9 mouse cellular contexts compared by ENCODE assay signal in the genomic region with DNA sequence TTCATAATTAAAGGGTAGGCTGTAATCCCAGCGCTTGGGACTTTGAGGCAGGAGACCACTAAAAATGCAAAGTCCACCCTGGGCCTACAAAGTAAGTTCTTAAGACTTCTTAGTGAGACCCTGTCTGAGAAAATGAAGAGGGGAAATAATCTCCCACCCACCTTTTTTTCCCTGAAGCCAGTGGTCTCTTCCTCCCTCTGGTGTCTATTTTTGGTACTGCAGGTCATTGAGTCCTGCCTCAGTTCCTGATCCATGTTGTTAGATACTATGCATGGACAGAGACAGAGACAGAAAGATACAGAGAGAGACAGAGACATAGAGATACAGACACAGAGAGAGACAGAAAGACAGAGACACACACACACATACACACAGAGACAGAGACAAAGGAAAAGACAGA. TPM values are rescaled to one million over a fixed set of nuclear protein-coding genes. Genes with fewer than 3 reads are reported as not detected.
DNase-seq lines count a peak whose midpoint lies in the region; ATAC-seq lines count a peak whose summit lies in the region.
"Had no signal": no experiment of that assay in that cellular context is flagged by ENCODE, and none has a peak within 500 bp of the region (broad histone marks: within the 10 kb centered on the region; RNA-seq: fewer than 3 reads in every experiment).

No protein-coding gene starts in this region.

- H3K9ac ChIP-seq in midbrain, embryonic 13.5 days (replicated peaks): no peak overlapping the region
- H3K9ac ChIP-seq in limb, embryonic 11.5 days (ENCODE audit: low read length): no peak overlapping the region

- no peaks in the 10 kb centered on the region for H3K9me3 ChIP-seq in midbrain, embryonic 10.5 days (replicated peaks)
- H3K9me3 ChIP-seq in midbrain, embryonic 13.5 days: no peaks in the 10 kb centered on the region
- no peaks in the 10 kb centered on the region for H3K9me3 ChIP-seq in limb, embryonic 11.5 days (ENCODE audit: control insufficient read depth, low read length)

- H3K36me3 ChIP-seq in midbrain, embryonic 10.5 days: no peaks in the 10 kb centered on the region
- no peaks in the 10 kb centered on the region for H3K36me3 ChIP-seq in midbrain, embryonic 13.5 days
- no peaks in the 10 kb centered on the region for H3K36me3 ChIP-seq in limb, embryonic 11.5 days (ENCODE audit: control insufficient read depth, insufficient read depth, low read length)

- no peaks in the 10 kb centered on the region for H3K4me1 ChIP-seq in midbrain, embryonic 10.5 days
- H3K4me1 ChIP-seq in midbrain, embryonic 13.5 days (replicated peaks): no peaks in the 10 kb centered on the region
- no peaks in the 10 kb centered on the region for H3K4me1 ChIP-seq in limb, embryonic 11.5 days (ENCODE audit: control insufficient read depth, insufficient read depth, low read length)

- H3K4me2 ChIP-seq in midbrain, embryonic 13.5 days (replicated peaks): no peak overlapping the region
- no peak overlapping the region for H3K4me2 ChIP-seq in limb, embryonic 11.5 days (ENCODE audit: low read depth, severe bottlenecking)

- DNase-seq in gastrocnemius, adult 18-20 months (ENCODE audit: low spot score): peak; percentile 17
- DNase-seq in gastrocnemius, postnatal 10 days: no peak
- DNase-seq in midbrain, embryonic 10.5 days (ENCODE audit: low spot score): peak; percentile 25
- DNase-seq in c-Kit-positive CD71-positive TER-119-negative erythroid progenitor cells, embryonic 14.5 days (ENCODE audit: low read depth): peak; percentile 7
- DNase-seq in limb, embryonic 11.5 days (ENCODE audit: low spot score): peak; percentile 52
- DNase-seq in frontal cortex, postnatal 14 days (ENCODE audit: low spot score in 2 of 2): no peak
- no peak for DNase-seq in gastrocnemius, postnatal 14 days

- no peaks in the 10 kb centered on the region for H3K27me3 ChIP-seq in midbrain, embryonic 10.5 days (ENCODE audit: low read depth, poor library complexity, severe bottlenecking)
- H3K27me3 ChIP-seq in midbrain, embryonic 13.5 days: no peaks in the 10 kb centered on the region
- no peaks in the 10 kb centered on the region for H3K27me3 ChIP-seq in limb, embryonic 11.5 days (ENCODE audit: control insufficient read depth, insufficient read depth, low read length)

- intact Hi-C loops in gastrocnemius, postnatal 14 days (cut with DNase I; ENCODE audit: low total_unique reads): loop anchor here (5.0 kb wide), 1 partner anchor 91 kb away; a partner anchor contains a TSS

- ATAC-seq in midbrain, embryonic 13.5 days: no peak
- no peak for ATAC-seq in limb, embryonic 11.5 days (ENCODE audit: insufficient number of reproducible peaks, low FRiP score, low TSS enrichment, low read depth)

- WGBS in midbrain, embryonic 10.5 days: 17% methylated on average over 1 of the region's 1 CpGs
- WGBS in midbrain, embryonic 13.5 days: 18% methylated on average over 1 of the region's 1 CpGs
- WGBS in limb, embryonic 11.5 days: 20% methylated on average over 1 of the region's 1 CpGs

- H3K4me3 ChIP-seq in midbrain, embryonic 10.5 days: no peak overlapping the region
- H3K4me3 ChIP-seq in midbrain, embryonic 13.5 days (replicated peaks): no peak overlapping the region
- no peak overlapping the region for H3K4me3 ChIP-seq in limb, embryonic 11.5 days (ENCODE audit: low read depth, low read length)

- H3K27ac ChIP-seq in midbrain, embryonic 10.5 days (replicated peaks): no peak overlapping the region
- H3K27ac ChIP-seq in midbrain, embryonic 13.5 days: no peak overlapping the region
- H3K27ac ChIP-seq in limb, embryonic 11.5 days (replicated peaks; ENCODE audit: low read depth, low read length): no peak overlapping the region

RNA-seq across cellular contexts. Expression of a gene that starts 15.1 kb away (rescaled TPM):
- not detected for total RNA-seq in gastrocnemius, adult 18-20 months (2021)
- total RNA-seq in gastrocnemius, postnatal 10 days (2021): not detected
- not detected in 2 replicates for polyA plus RNA-seq in midbrain, embryonic 10.5 days (2016; fragmentation: Nextera tagmentation; extraction: Ambion mirVana)
- not detected in 2 replicates for polyA plus RNA-seq in midbrain, embryonic 13.5 days (2015; fragmentation: Nextera tagmentation; extraction: Ambion mirVana)
- not detected in 2 replicates for polyA plus RNA-seq in limb, embryonic 11.5 days (2014; fragmentation: Nextera tagmentation; extraction: Ambion mirVana)
- total RNA-seq in gastrocnemius, postnatal 14 days (2021): not detected
- polyA plus RNA-seq: heart, embryonic 14.5 days had no signal

RNA-seq across cellular contexts. Expression of a gene that starts 18.8 kb away (rescaled TPM):
- not detected for total RNA-seq in gastrocnemius, adult 18-20 months (2021)
- not detected for total RNA-seq in gastrocnemius, postnatal 10 days (2021)
- polyA plus RNA-seq in midbrain, embryonic 10.5 days (2016; fragmentation: Nextera tagmentation; extraction: Ambion mirVana): not detected in 2 replicates
- polyA plus RNA-seq in midbrain, embryonic 13.5 days (2015; fragmentation: Nextera tagmentation; extraction: Ambion mirVana): not detected in 2 replicates
- not detected in 2 replicates for polyA plus RNA-seq in limb, embryonic 11.5 days (2014; fragmentation: Nextera tagmentation; extraction: Ambion mirVana)
- total RNA-seq in gastrocnemius, postnatal 14 days (2021): not detected
- polyA plus RNA-seq: heart, embryonic 14.5 days had no signal

RNA-seq across cellular contexts. Expression of a gene that starts 26.2 kb away (rescaled TPM):
- 1 to 10 TPM; 2.8 to 3.2 TPM for total RNA-seq in gastrocnemius, adult 18-20 months (2021)
- total RNA-seq in gastrocnemius, postnatal 10 days (2021): 1 to 10 TPM; 2.1 to 3.1 TPM
- polyA plus RNA-seq in midbrain, embryonic 10.5 days (2016; fragmentation: Nextera tagmentation; extraction: Ambion mirVana): 10.2 and 10.8 TPM in 2 replicates
- polyA plus RNA-seq in midbrain, embryonic 13.5 days (2015; fragmentation: Nextera tagmentation; extraction: Ambion mirVana): 11.3 and 11.6 TPM in 2 replicates
- 9.4 and 9.6 TPM in 2 replicates for polyA plus RNA-seq in limb, embryonic 11.5 days (2014; fragmentation: Nextera tagmentation; extraction: Ambion mirVana)
- total RNA-seq in gastrocnemius, postnatal 14 days (2021): 1 to 10 TPM; 1.7 to 1.9 TPM

RNA-seq across cellular contexts. Expression of a gene that starts 29.5 kb away (rescaled TPM):
- total RNA-seq in gastrocnemius, adult 18-20 months (2021): not detected
- total RNA-seq in gastrocnemius, postnatal 10 days (2021): not detected
- not detected in 2 replicates for polyA plus RNA-seq in midbrain, embryonic 10.5 days (2016; fragmentation: Nextera tagmentation; extraction: Ambion mirVana)
- polyA plus RNA-seq in midbrain, embryonic 13.5 days (2015; fragmentation: Nextera tagmentation; extraction: Ambion mirVana): not detected in 2 replicates
- not detected in 2 replicates for polyA plus RNA-seq in limb, embryonic 11.5 days (2014; fragmentation: Nextera tagmentation; extraction: Ambion mirVana)
- total RNA-seq in gastrocnemius, postnatal 14 days (2021): not detected
- polyA plus RNA-seq: heart, embryonic 14.5 days had no signal

RNA-seq across cellular contexts. Expression of a gene that starts 51.1 kb away (rescaled TPM):
- not detected for total RNA-seq in gastrocnemius, adult 18-20 months (2021)
- total RNA-seq in gastrocnemius, postnatal 10 days (2021): not detected
- polyA plus RNA-seq in midbrain, embryonic 10.5 days (2016; fragmentation: Nextera tagmentation; extraction: Ambion mirVana): not detected in 2 replicates
- not detected in 2 replicates for polyA plus RNA-seq in midbrain, embryonic 13.5 days (2015; fragmentation: Nextera tagmentation; extraction: Ambion mirVana)
- not detected in 2 replicates for polyA plus RNA-seq in limb, embryonic 11.5 days (2014; fragmentation: Nextera tagmentation; extraction: Ambion mirVana)
- total RNA-seq in gastrocnemius, postnatal 14 days (2021): not detected
- polyA plus RNA-seq: heart, embryonic 14.5 days had no signal

Comparison
In these comparisons a context has a peak if more than half of its experiments do, and no peak if none do; other contexts are left out.
1. DNase-seq: peak in gastrocnemius, adult 18-20 months (single experiment), midbrain, embryonic 10.5 days (single experiment), c-Kit-positive CD71-positive TER-119-negative erythroid progenitor cells, embryonic 14.5 days (single experiment) and limb, embryonic 11.5 days (single experiment); none in gastrocnemius, postnatal 10 days (single experiment), frontal cortex, postnatal 14 days (0 of 2) and gastrocnemius, postnatal 14 days (single experiment).